Mouse (Mus musculus): ENCODE measurements around the gene Triml2. TPM values are rescaled to one million over a fixed set of nuclear protein-coding genes. Genes with fewer than 3 reads are reported as not detected.

Gene Triml2
- polyA plus RNA-seq, 1 experiment from 2014 or later, result not detected

DNA sequence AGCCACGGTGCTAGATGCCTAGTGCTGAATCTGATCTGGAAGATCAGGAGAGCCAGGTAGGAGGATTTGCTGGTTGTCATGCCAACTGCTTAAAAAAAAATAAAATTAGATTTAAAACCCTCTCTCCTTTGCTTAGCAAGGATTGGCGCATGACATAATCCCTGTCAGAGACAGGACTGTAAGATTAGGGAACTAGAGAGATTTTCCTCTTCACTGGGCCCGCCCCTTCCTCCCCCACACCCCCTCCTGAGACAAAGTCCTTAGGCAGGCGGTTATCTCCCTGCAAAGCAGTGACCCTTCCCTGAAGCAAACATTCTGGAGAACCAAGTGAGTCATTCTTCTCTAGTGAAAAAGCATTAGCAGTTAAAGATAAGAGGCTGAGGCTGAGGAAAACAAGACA, 1.2 kb upstream of the Triml2 start:
- Histone ChIP-seq H3K9me3 (ENCODE audit: control insufficient read depth, low read length) (no peaks in the 10 kb centered on the region), H3K4me1 (ENCODE audit: control insufficient read depth, insufficient read depth, low read length) (no peaks in the 10 kb centered on the region), H3K4me3 (ENCODE audit: low read length) (no peak overlapping the region), H3K27me3 (ENCODE audit: control insufficient read depth, insufficient read depth, low read length) (no peaks in the 10 kb centered on the region), H3K36me3 (ENCODE audit: control insufficient read depth, insufficient read depth, low read length) (no peaks in the 10 kb centered on the region), H3K27ac (ENCODE audit: low read depth, low read length) (no peak overlapping the region), H3K4me2 (replicated peaks; ENCODE audit: low read depth, low read length) (no peak overlapping the region), H3K9ac (ENCODE audit: low read depth, low read length) (no peak overlapping the region)
- ATAC-seq (ENCODE audit: low FRiP score, low TSS enrichment), result no peak
- 47% methylated on average over 4 of the region's 4 CpGs for WGBS

DNA sequence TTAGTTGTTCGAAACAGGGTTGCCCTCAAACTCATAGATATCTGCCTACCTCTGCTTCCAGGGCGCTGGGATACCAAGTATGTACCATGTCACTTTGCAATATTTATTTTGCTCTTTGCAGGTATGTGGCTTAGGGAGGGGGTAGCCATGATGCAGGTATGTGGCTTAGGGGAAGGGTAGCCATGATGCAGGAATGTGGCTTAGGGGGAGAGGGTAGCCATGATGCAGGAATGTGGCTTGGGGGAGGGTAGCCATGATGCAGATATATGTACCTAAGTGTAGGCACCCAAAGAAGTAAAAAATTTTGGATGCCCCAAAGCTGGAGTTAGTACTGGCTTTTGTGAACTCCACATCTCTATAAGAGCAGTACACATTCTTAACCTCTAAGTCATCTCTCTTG, 1.9 kb downstream of the Triml2 start:
- Histone ChIP-seq H3K4me3 (ENCODE audit: low read length) (no peak overlapping the region), H3K36me3 (ENCODE audit: control insufficient read depth, insufficient read depth, low read length) (no peaks in the 10 kb centered on the region), H3K27me3 (ENCODE audit: control insufficient read depth, insufficient read depth, low read length) (no peaks in the 10 kb centered on the region), H3K4me1 (ENCODE audit: control insufficient read depth, insufficient read depth, low read length) (no peaks in the 10 kb centered on the region), H3K27ac (ENCODE audit: low read depth, low read length) (no peak overlapping the region), H3K9ac (ENCODE audit: low read depth, low read length) (no peak overlapping the region), H3K9me3 (ENCODE audit: control insufficient read depth, low read length) (no peaks in the 10 kb centered on the region), H3K4me2 (replicated peaks; ENCODE audit: low read depth, low read length) (no peak overlapping the region)
- ATAC-seq (ENCODE audit: low FRiP score, low TSS enrichment), result no peak
- WGBS, result 92% methylated on average over 2 of the region's 2 CpGs

DNA sequence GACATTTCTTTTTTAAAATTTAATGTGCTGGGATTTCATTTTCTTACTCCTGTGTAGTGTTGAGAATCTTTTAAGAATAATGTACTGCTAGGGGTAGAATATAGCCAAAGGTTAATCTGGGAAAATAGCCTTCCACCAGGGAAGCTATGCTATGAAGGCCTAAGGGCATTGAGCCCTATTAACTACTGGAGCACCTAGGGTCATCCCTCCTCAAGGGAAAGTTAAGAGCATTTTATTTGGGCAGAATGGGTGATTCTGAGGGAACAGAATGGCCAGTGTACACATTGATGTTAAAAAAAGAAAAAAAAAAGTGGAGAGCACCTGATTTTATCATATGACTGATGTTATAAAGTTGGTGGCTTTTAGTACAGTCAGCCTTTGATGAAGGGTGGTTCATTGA, 35.2 kb downstream of the Triml2 start:
- no peaks in the 10 kb centered on the region for H3K36me3 ChIP-seq (ENCODE audit: control insufficient read depth, insufficient read depth, low read length)

DNA sequence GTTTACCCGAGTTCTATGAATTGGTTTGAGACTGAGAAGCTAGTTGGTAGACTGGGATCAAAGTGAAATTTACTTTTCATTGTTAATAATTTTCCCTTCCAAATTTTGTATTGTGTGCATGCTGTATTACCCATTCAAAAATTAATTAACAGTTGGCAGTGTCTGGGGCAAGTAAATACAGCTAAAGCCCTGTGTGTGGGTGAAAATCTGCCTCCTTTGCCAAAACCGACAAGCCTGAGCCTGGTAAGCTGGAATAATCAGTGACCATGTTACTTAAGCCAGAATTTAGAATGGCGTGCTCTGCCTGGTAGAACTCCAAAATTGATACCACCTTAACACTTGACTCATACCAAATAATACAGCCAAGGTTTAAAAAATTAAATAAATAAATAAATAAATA, 63.0 kb downstream of the Triml2 start:
- H3K9me3 ChIP-seq (ENCODE audit: control insufficient read depth, low read length), result no peaks in the 10 kb centered on the region
- no peaks in the 10 kb centered on the region for H3K36me3 ChIP-seq (ENCODE audit: control insufficient read depth, insufficient read depth, low read length)
- no peaks in the 10 kb centered on the region for H3K27me3 ChIP-seq (ENCODE audit: control insufficient read depth, insufficient read depth, low read length)
- H3K4me3 ChIP-seq (ENCODE audit: low read length), result no peak overlapping the region
- no peaks in the 10 kb centered on the region for H3K4me1 ChIP-seq (ENCODE audit: control insufficient read depth, insufficient read depth, low read length)
- no peak for ATAC-seq (ENCODE audit: low FRiP score, low TSS enrichment)
- WGBS, result 86% methylated on average over 3 of the region's 3 CpGs
- no peak overlapping the region for H3K9ac ChIP-seq (ENCODE audit: low read depth, low read length)
- no peak overlapping the region for H3K27ac ChIP-seq (ENCODE audit: low read depth, low read length)
- no peak overlapping the region for H3K4me2 ChIP-seq (replicated peaks; ENCODE audit: low read depth, low read length)

More for the DNA sequence above, 35.2 kb downstream of the Triml2 start:
- Histone ChIP-seq H3K4me3 (ENCODE audit: low read length) (no peak overlapping the region), H3K9me3 (ENCODE audit: control insufficient read depth, low read length) (no peaks in the 10 kb centered on the region), H3K27me3 (ENCODE audit: control insufficient read depth, insufficient read depth, low read length) (no peaks in the 10 kb centered on the region), H3K27ac (ENCODE audit: low read depth, low read length) (no peak overlapping the region), H3K4me2 (replicated peaks; ENCODE audit: low read depth, low read length) (no peak overlapping the region), H3K9ac (ENCODE audit: low read depth, low read length) (no peak overlapping the region), H3K4me1 (ENCODE audit: control insufficient read depth, insufficient read depth, low read length) (no peaks in the 10 kb centered on the region)
- ATAC-seq (ENCODE audit: low FRiP score, low TSS enrichment), result no peak

Other genes starting within 250 kb of the Triml2 start
- not detected in 2 replicates for gene Triml1, start 39.1 kb upstream of the Triml2 start, polyA plus RNA-seq (2014; fragmentation: Nextera tagmentation; extraction: Ambion mirVana)
- gene Zfp42, start 126.4 kb downstream of the Triml2 start, polyA plus RNA-seq (2014; fragmentation: Nextera tagmentation; extraction: Ambion mirVana), result not detected in 2 replicates

All from kidney, embryonic 14.5 days (tissue).